Mouse (Mus musculus): ENCODE results near the gene Etl4. TPM values are rescaled to one million over a fixed set of nuclear protein-coding genes. Genes with fewer than 3 reads are reported as not detected.

Etl4 gene
- total RNA-seq, 1 experiment = 50.8 TPM

DNA sequence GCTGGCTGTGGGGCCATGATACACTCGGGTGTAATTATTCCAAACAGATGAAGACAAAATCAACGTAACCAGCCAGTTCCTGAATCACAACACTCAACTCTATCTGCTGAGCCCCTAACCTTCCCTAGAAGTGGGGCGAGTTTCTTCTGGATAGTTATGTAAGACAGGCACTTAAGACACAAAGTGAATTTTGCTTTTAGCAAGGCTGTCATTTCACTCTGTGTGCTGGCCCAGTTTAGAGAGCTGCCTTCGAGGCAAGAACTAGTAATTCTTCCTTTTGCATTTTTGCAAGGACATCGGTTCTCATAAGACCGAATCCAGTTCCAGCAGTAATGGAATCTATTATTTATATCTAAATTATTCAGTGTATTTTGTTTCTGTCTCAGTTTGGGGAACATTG is 487.4 kb downstream of the Etl4 start:
- Histone ChIP-seq H3K4me3 (ENCODE audit: insufficient read depth in 1 of 2, low read depth in 1 of 2, low read length in 2 of 2, poor library complexity in 1 of 2, severe bottlenecking in 1 of 2) (no peak overlapping the region), H3K9ac (ENCODE audit: insufficient read depth, low read depth, low read length, poor library complexity, severe bottlenecking) (no peak overlapping the region), H3K27ac (ENCODE audit: insufficient read depth, low read depth, low read length, poor library complexity, severe bottlenecking) (no peak overlapping the region), H3K9me3 (ENCODE audit: control insufficient read depth, insufficient read depth, low read depth, low read length) (no peaks in the 10 kb centered on the region), H3K4me1 (ENCODE audit: control insufficient read depth in 2 of 2, insufficient read depth in 2 of 2, low read length in 2 of 2, poor library complexity in 1 of 2) (peaks cover 9 to 18% of the 10 kb centered on the region in 2 experiments), H3K36me3 (ENCODE audit: control insufficient read depth, insufficient read depth, low read length, poor library complexity, severe bottlenecking) (no peaks in the 10 kb centered on the region)
- in situ Hi-C loops (cut with MboI; ENCODE audit: low sequenced_read_pairs in 2 of 2, unreplicated experiment in 2 of 2) = no loop called here
- no peak for DNase-seq (ENCODE audit: low read depth, low spot score)
- no peak for TF ChIP-seq CHD2 (IDR thresholded peaks at IDR 0.05; ENCODE audit: low read depth, low read length)
- TF ChIP-seq MAFK (IDR thresholded peaks at IDR 0.05; ENCODE audit: insufficient read depth, low read depth, low read length) = no peak
- TF ChIP-seq HCFC1 (IDR thresholded peaks at IDR 0.05; ENCODE audit: borderline replicate concordance, insufficient read depth, low read length) = no peak
- TF ChIP-seq ZNF384 (IDR thresholded peaks at IDR 0.05; ENCODE audit: low read depth, low read length) = no peak
- TF ChIP-seq ZC3H11A (IDR thresholded peaks at IDR 0.05; ENCODE audit: borderline replicate concordance, low read depth, low read length) = no peak

DNA sequence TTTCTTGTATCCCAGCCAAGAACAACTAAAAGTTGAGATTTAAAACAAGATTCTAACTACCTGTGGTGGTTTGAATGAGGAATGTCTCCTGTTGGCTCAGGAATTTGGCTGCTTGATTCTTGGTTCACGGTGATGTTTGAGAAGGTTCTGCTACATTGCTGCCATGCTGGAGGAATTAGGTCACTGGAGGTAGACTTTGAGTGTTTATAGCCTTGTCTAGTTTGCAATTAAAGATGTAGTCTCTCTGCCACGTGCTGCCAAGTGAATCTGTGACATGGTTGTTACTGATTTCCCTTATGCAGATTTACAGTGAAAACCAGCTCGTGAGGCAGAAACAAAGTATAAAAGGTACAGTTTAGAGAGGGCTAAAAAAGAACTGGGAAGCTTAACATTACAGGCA is 491.0 kb downstream of the Etl4 start:
- in situ Hi-C loops (cut with MboI; ENCODE audit: low sequenced_read_pairs in 2 of 2, unreplicated experiment in 2 of 2) = no loop called here
- Histone ChIP-seq H3K4me3 (ENCODE audit: insufficient read depth in 1 of 2, low read depth in 1 of 2, low read length in 2 of 2, poor library complexity in 1 of 2, severe bottlenecking in 1 of 2) (no peak overlapping the region), H3K27ac (ENCODE audit: insufficient read depth, low read depth, low read length, poor library complexity, severe bottlenecking) (no peak overlapping the region), H3K36me3 (ENCODE audit: control insufficient read depth, insufficient read depth, low read length, poor library complexity, severe bottlenecking) (no peaks in the 10 kb centered on the region), H3K9ac (ENCODE audit: insufficient read depth, low read depth, low read length, poor library complexity, severe bottlenecking) (no peak overlapping the region), H3K9me3 (ENCODE audit: control insufficient read depth, insufficient read depth, low read depth, low read length) (no peaks in the 10 kb centered on the region), H3K4me1 (ENCODE audit: control insufficient read depth in 2 of 2, insufficient read depth in 2 of 2, low read length in 2 of 2, poor library complexity in 1 of 2) (peaks cover under 1 to 2% of the 10 kb centered on the region in 2 experiments; a peak in 1 of 4 replicates)
- no peak for DNase-seq (ENCODE audit: low read depth, low spot score)
- no peak for TF ChIP-seq ZC3H11A (IDR thresholded peaks at IDR 0.05; ENCODE audit: borderline replicate concordance, low read depth, low read length)
- TF ChIP-seq MAFK (IDR thresholded peaks at IDR 0.05; ENCODE audit: insufficient read depth, low read depth, low read length) = no peak
- TF ChIP-seq CHD2 (IDR thresholded peaks at IDR 0.05; ENCODE audit: low read depth, low read length) = no peak
- no peak for TF ChIP-seq HCFC1 (IDR thresholded peaks at IDR 0.05; ENCODE audit: borderline replicate concordance, insufficient read depth, low read length)
- TF ChIP-seq ZNF384 (IDR thresholded peaks at IDR 0.05; ENCODE audit: low read depth, low read length) = no peak

DNA sequence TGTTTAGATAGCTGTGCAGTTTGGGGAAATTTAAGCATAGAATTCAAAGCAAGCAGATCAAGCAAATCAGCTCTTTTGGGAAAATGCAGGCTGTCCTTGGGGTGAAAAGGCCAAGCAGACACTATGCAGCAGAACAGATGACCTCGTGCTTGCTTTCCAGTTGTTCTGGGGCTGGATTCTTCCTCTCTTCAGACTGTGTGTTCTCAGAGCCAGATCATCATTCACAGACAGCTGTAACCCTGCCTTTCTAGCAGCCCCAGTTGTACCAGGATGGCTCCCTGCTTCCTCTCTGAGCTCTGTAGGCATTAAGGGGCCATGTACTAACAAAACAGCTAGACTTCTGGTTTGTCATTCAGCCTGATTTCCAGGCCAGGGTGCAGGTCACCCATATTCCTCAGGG is 494.8 kb downstream of the Etl4 start:
- H3K9me3 ChIP-seq (ENCODE audit: control insufficient read depth, insufficient read depth, low read depth, low read length) = no peaks in the 10 kb centered on the region
- H3K4me1 ChIP-seq (ENCODE audit: control insufficient read depth in 2 of 2, insufficient read depth in 2 of 2, low read length in 2 of 2, poor library complexity in 1 of 2) = no peaks in the 10 kb centered on the region
- TF ChIP-seq MAFK (IDR thresholded peaks at IDR 0.05; ENCODE audit: insufficient read depth, low read depth, low read length) (no peak), ZC3H11A (IDR thresholded peaks at IDR 0.05; ENCODE audit: borderline replicate concordance, low read depth, low read length) (no peak), HCFC1 (IDR thresholded peaks at IDR 0.05; ENCODE audit: borderline replicate concordance, insufficient read depth, low read length) (no peak), ZNF384 (IDR thresholded peaks at IDR 0.05; ENCODE audit: low read depth, low read length) (no peak), CHD2 (IDR thresholded peaks at IDR 0.05; ENCODE audit: low read depth, low read length) (no peak)
- no peak for DNase-seq (ENCODE audit: low read depth, low spot score)
- no peak overlapping the region for H3K9ac ChIP-seq (ENCODE audit: insufficient read depth, low read depth, low read length, poor library complexity, severe bottlenecking)
- H3K36me3 ChIP-seq (ENCODE audit: control insufficient read depth, insufficient read depth, low read length, poor library complexity, severe bottlenecking) = no peaks in the 10 kb centered on the region
- H3K4me3 ChIP-seq (ENCODE audit: insufficient read depth in 1 of 2, low read depth in 1 of 2, low read length in 2 of 2, poor library complexity in 1 of 2, severe bottlenecking in 1 of 2) = no peak overlapping the region
- no peak overlapping the region for H3K27ac ChIP-seq (ENCODE audit: insufficient read depth, low read depth, low read length, poor library complexity, severe bottlenecking)
- in situ Hi-C loops (cut with MboI; ENCODE audit: low sequenced_read_pairs in 2 of 2, unreplicated experiment in 2 of 2) = no loop called here

DNA sequence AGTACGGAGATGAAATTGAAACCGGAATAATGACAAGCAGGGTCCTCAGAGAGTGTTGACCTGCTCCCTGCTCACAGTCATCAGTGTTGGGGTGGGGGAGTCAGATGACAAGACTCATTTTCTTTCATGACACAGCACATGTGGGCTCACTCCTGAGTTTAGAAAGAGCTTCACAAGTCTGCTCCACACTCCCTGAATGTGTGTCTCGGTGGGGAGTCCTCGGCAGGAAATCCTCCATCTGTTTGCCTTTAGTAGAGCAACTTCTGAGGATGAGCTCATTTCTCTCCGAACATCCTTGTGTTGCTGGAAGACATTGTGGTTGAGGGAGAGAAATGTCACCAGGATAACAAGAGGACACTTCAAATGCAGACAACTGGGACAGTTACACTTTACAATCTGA is 497.5 kb downstream of the Etl4 start:
- Histone ChIP-seq H3K4me1 (ENCODE audit: control insufficient read depth in 2 of 2, insufficient read depth in 2 of 2, low read length in 2 of 2, poor library complexity in 1 of 2) (no peaks in the 10 kb centered on the region), H3K4me3 (ENCODE audit: insufficient read depth in 1 of 2, low read depth in 1 of 2, low read length in 2 of 2, poor library complexity in 1 of 2, severe bottlenecking in 1 of 2) (no peak overlapping the region), H3K9me3 (ENCODE audit: control insufficient read depth, insufficient read depth, low read depth, low read length) (no peaks in the 10 kb centered on the region), H3K36me3 (ENCODE audit: control insufficient read depth, insufficient read depth, low read length, poor library complexity, severe bottlenecking) (no peaks in the 10 kb centered on the region), H3K9ac (ENCODE audit: insufficient read depth, low read depth, low read length, poor library complexity, severe bottlenecking) (no peak overlapping the region), H3K27ac (ENCODE audit: insufficient read depth, low read depth, low read length, poor library complexity, severe bottlenecking) (no peak overlapping the region)
- TF ChIP-seq MAFK (IDR thresholded peaks at IDR 0.05; ENCODE audit: insufficient read depth, low read depth, low read length) (0 out of 2 replicates have a peak, but pooled peaks have one; percentile 30), ZC3H11A (IDR thresholded peaks at IDR 0.05; ENCODE audit: borderline replicate concordance, low read depth, low read length) (no peak), HCFC1 (IDR thresholded peaks at IDR 0.05; ENCODE audit: borderline replicate concordance, insufficient read depth, low read length) (no peak)
- in situ Hi-C loops (cut with MboI; ENCODE audit: low sequenced_read_pairs in 2 of 2, unreplicated experiment in 2 of 2) = no loop called here
- no peak for DNase-seq (ENCODE audit: low read depth, low spot score)

DNA sequence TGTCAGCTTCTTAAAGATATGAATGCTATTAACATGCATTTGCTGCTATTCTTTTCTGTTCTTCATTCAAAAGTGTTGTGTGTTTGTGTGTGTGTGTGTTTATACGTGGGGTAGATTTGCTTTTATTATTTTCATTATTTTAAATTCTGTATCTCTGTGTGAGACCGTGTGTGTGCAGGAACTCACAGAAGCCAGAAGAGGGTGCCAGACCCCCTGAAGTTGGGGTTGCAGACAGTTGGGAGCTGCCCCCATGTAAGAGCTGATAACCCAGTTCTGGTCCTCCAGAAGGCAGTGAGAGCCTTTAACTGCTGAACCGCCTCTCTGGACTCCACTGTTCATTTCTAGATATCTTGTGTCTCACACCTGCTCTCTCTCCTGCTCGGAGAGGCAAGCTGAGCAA is 505.3 kb downstream of the Etl4 start:
- peak; percentile 40 for DNase-seq (ENCODE audit: low read depth, low spot score)
- in situ Hi-C loops (cut with MboI; ENCODE audit: low sequenced_read_pairs in 2 of 2, unreplicated experiment in 2 of 2) = no loop called here
- TF ChIP-seq ZC3H11A (IDR thresholded peaks at IDR 0.05; ENCODE audit: borderline replicate concordance, low read depth, low read length) (peak; percentile 89), HCFC1 (IDR thresholded peaks at IDR 0.05; ENCODE audit: borderline replicate concordance, insufficient read depth, low read length) (no peak), CHD2 (IDR thresholded peaks at IDR 0.05; ENCODE audit: low read depth, low read length) (no peak), MAFK (IDR thresholded peaks at IDR 0.05; ENCODE audit: insufficient read depth, low read depth, low read length) (no peak), ZNF384 (IDR thresholded peaks at IDR 0.05; ENCODE audit: low read depth, low read length) (no peak)
- Histone ChIP-seq H3K4me1 (ENCODE audit: control insufficient read depth in 2 of 2, insufficient read depth in 2 of 2, low read length in 2 of 2, poor library complexity in 1 of 2) (no peaks in the 10 kb centered on the region), H3K27ac (ENCODE audit: insufficient read depth, low read depth, low read length, poor library complexity, severe bottlenecking) (no peak overlapping the region), H3K9me3 (ENCODE audit: control insufficient read depth, insufficient read depth, low read depth, low read length) (no peaks in the 10 kb centered on the region), H3K4me3 (ENCODE audit: insufficient read depth in 1 of 2, low read depth in 1 of 2, low read length in 2 of 2, poor library complexity in 1 of 2, severe bottlenecking in 1 of 2) (no peak overlapping the region), H3K36me3 (ENCODE audit: control insufficient read depth, insufficient read depth, low read length, poor library complexity, severe bottlenecking) (no peaks in the 10 kb centered on the region), H3K9ac (ENCODE audit: insufficient read depth, low read depth, low read length, poor library complexity, severe bottlenecking) (no peak overlapping the region)

Measured in ES-E14 (cell line).